Mouse (Mus musculus): ENCODE measurements at regions not wholly inside any gene's neighbourhood (a gene's known extent, or its start where the extent isn't known, plus 50 kb on each side); places are given as distances from the start of the nearest gene placed in this dataset.

- Histone ChIP-seq H3K36me3 (replicated peaks) (no peaks in the 10 kb centered on the region), H3K4me3 (ENCODE audit: low read depth, low read length) (no peak overlapping the region; the same call in 1 of the 2 replicates), H3K4me1 (ENCODE audit: insufficient read depth, low read depth, low read length) (peaks cover 46% of the 10 kb centered on the region), H3K9me3 (replicated peaks) (no peaks in the 10 kb centered on the region), H3K27me3 (ENCODE audit: insufficient read depth, low read length) (no peaks in the 10 kb centered on the region)
- DNase-seq (ENCODE audit: low spot score), result no peak
- TF ChIP-seq POLR2AphosphoS5 (IDR thresholded peaks at IDR 0.05; ENCODE audit: insufficient replicate concordance, low read depth, low read length) (no peak), CTCF (IDR thresholded peaks at IDR 0.05; ENCODE audit: low read depth, low read length) (no peak), GATA2 (IDR thresholded peaks at IDR 0.05; ENCODE audit: borderline replicate concordance, low read depth, low read length) (no peak), TAL1 (conservative IDR thresholded peaks at IDR 0.05; ENCODE audit: low read depth, low read length) (no peak), GATA1 (IDR thresholded peaks at IDR 0.05; ENCODE audit: borderline replicate concordance, low read length) (no peak)
- no peak for ATAC-seq (ENCODE audit: extremely low read depth, insufficient number of reproducible peaks, low FRiP score, poor library complexity, severe bottlenecking)
Observed at GRCm38 (mm10) chrX:142535954-142536353, 145.3 kb upstream of the Tmem164 start.

GRCm38 (mm10) chrX:142537259-142537963, 143.8 kb upstream of the Tmem164 start:
- Histone ChIP-seq H3K27me3 (ENCODE audit: insufficient read depth, low read length) (no peaks in the 10 kb centered on the region), H3K36me3 (replicated peaks) (no peaks in the 10 kb centered on the region), H3K4me3 (ENCODE audit: low read depth, low read length) (no peak overlapping the region), H3K4me1 (ENCODE audit: insufficient read depth, low read depth, low read length) (peaks cover 46% of the 10 kb centered on the region), H3K9me3 (replicated peaks) (no peaks in the 10 kb centered on the region)
- no peak for DNase-seq (ENCODE audit: low spot score)
- TF ChIP-seq GATA1 (IDR thresholded peaks at IDR 0.05; ENCODE audit: borderline replicate concordance, low read length) (no peak), TAL1 (conservative IDR thresholded peaks at IDR 0.05; ENCODE audit: low read depth, low read length) (peak; percentile 37), CTCF (IDR thresholded peaks at IDR 0.05; ENCODE audit: low read depth, low read length) (no peak), POLR2AphosphoS5 (IDR thresholded peaks at IDR 0.05; ENCODE audit: insufficient replicate concordance, low read depth, low read length) (no peak)
- peak; percentile 64 for ATAC-seq (ENCODE audit: extremely low read depth, insufficient number of reproducible peaks, low FRiP score, poor library complexity, severe bottlenecking)

DNA sequence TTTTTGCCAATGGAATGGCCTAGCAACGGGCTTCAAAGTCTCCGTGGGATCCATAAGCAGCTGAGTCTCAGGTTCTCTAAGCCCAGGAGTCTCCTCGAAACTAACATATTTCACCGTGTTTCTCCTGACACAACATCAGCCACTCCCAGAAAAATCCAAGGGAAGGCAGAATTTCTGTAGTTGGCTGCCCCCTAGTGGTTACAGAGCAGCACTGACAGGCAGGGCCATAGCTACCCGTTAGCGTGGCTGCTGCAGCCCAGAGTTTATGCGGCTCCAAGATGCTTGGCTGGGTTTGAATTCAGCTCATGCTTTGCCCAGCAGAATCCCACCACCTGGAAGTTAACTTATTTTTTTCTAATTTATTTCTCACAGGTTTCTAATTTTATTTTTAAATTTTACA, 140.9 kb upstream of the Tmem164 start:
- H3K9me3 ChIP-seq (replicated peaks), result no peaks in the 10 kb centered on the region
- H3K36me3 ChIP-seq (replicated peaks), result no peaks in the 10 kb centered on the region
- H3K4me1 ChIP-seq (ENCODE audit: insufficient read depth, low read depth, low read length), result peaks cover 36% of the 10 kb centered on the region
- TF ChIP-seq CTCF (IDR thresholded peaks at IDR 0.05; ENCODE audit: low read depth, low read length) (peak; percentile 41; the same call in 1 of the 2 replicates), TAL1 (conservative IDR thresholded peaks at IDR 0.05; ENCODE audit: low read depth, low read length) (no peak), GATA1 (IDR thresholded peaks at IDR 0.05; ENCODE audit: borderline replicate concordance, low read length) (no peak), GATA2 (IDR thresholded peaks at IDR 0.05; ENCODE audit: borderline replicate concordance, low read depth, low read length) (no peak)
- no peaks in the 10 kb centered on the region for H3K27me3 ChIP-seq (ENCODE audit: insufficient read depth, low read length)
- no peak overlapping the region for H3K4me3 ChIP-seq (ENCODE audit: low read depth, low read length)
- ATAC-seq (ENCODE audit: extremely low read depth, insufficient number of reproducible peaks, low FRiP score, poor library complexity, severe bottlenecking) (no peak), DNase-seq (ENCODE audit: low spot score) (peak; percentile 4)

DNA sequence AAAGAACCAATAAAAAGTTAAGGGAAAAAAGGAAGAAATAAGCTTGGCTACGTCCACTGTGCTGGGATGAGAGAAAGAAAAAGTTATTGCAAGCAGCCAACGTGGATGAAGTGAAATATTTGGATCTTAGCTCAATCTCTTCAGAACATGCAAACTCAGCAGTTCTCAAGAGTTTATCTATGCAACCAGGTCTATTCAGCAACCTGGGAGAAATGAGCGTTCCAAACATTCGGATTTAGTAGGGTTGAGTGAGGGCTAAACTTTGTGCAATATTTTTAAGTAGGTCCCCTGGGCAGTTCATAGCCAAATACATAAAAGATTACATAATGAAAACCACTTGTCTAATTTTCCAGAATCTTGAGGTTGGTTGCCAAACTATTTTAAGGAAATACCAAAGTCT, 129.0 kb upstream of the Tmem164 start:
- Histone ChIP-seq H3K27me3 (ENCODE audit: insufficient read depth, low read length) (no peaks in the 10 kb centered on the region), H3K9me3 (replicated peaks) (no peaks in the 10 kb centered on the region), H3K4me3 (ENCODE audit: low read depth, low read length) (no peak overlapping the region), H3K36me3 (replicated peaks) (no peaks in the 10 kb centered on the region), H3K4me1 (ENCODE audit: insufficient read depth, low read depth, low read length) (peaks cover 12% of the 10 kb centered on the region)
- ATAC-seq (ENCODE audit: extremely low read depth, insufficient number of reproducible peaks, low FRiP score, poor library complexity, severe bottlenecking) (no peak), DNase-seq (ENCODE audit: low spot score) (no peak)
- TF ChIP-seq GATA2 (IDR thresholded peaks at IDR 0.05; ENCODE audit: borderline replicate concordance, low read depth, low read length), result no peak
- TF ChIP-seq POLR2AphosphoS5 (IDR thresholded peaks at IDR 0.05; ENCODE audit: insufficient replicate concordance, low read depth, low read length), result no peak
- no peak for TF ChIP-seq GATA1 (IDR thresholded peaks at IDR 0.05; ENCODE audit: borderline replicate concordance, low read length)
- no peak for TF ChIP-seq TAL1 (conservative IDR thresholded peaks at IDR 0.05; ENCODE audit: low read depth, low read length)
- TF ChIP-seq CTCF (IDR thresholded peaks at IDR 0.05; ENCODE audit: low read depth, low read length), result no peak

DNA sequence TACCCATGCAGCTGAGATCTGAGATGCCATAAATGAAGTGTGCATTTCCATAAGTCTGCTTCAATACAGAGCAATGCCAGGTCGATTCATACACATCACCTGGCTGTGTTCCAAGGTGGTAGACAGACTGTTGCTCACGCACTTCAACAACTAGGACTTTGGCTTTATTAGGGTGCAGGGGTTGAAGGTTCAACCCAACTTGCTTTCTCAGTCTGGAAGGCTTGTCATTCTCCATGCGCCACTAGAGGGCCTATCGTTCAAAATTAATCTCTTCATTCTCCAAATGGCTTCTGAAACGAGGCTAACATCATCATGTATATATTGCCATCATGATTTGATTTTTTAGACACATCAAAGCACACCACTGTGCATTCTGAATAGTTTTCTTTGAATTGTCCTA, 127.0 kb upstream of the Tmem164 start:
- no peak for TF ChIP-seq POLR2AphosphoS5 (IDR thresholded peaks at IDR 0.05; ENCODE audit: insufficient replicate concordance, low read depth, low read length)
- peak; percentile 33; the same call in 1 of the 2 replicates for TF ChIP-seq CTCF (IDR thresholded peaks at IDR 0.05; ENCODE audit: low read depth, low read length)
- no peaks in the 10 kb centered on the region for H3K36me3 ChIP-seq (replicated peaks)
- peaks cover 9% of the 10 kb centered on the region for H3K4me1 ChIP-seq (ENCODE audit: insufficient read depth, low read depth, low read length)
- H3K27me3 ChIP-seq (ENCODE audit: insufficient read depth, low read length), result no peaks in the 10 kb centered on the region
- DNase-seq (ENCODE audit: low spot score) (no peak), ATAC-seq (ENCODE audit: extremely low read depth, insufficient number of reproducible peaks, low FRiP score, poor library complexity, severe bottlenecking) (no peak)
- H3K9me3 ChIP-seq (replicated peaks), result no peaks in the 10 kb centered on the region
- H3K4me3 ChIP-seq (ENCODE audit: low read depth, low read length), result no peak overlapping the region

GRCm38 (mm10) chrX:142557496-142557895, 123.7 kb upstream of the Tmem164 start:
- H3K4me1 ChIP-seq (ENCODE audit: insufficient read depth, low read depth, low read length), result peaks cover 22% of the 10 kb centered on the region
- ATAC-seq (ENCODE audit: extremely low read depth, insufficient number of reproducible peaks, low FRiP score, poor library complexity, severe bottlenecking), result no peak
- no peak for DNase-seq (ENCODE audit: low spot score)
- TF ChIP-seq CTCF (IDR thresholded peaks at IDR 0.05; ENCODE audit: low read depth, low read length) (no peak), TAL1 (conservative IDR thresholded peaks at IDR 0.05; ENCODE audit: low read depth, low read length) (no peak), POLR2AphosphoS5 (IDR thresholded peaks at IDR 0.05; ENCODE audit: insufficient replicate concordance, low read depth, low read length) (no peak), GATA2 (IDR thresholded peaks at IDR 0.05; ENCODE audit: borderline replicate concordance, low read depth, low read length) (no peak), GATA1 (IDR thresholded peaks at IDR 0.05; ENCODE audit: borderline replicate concordance, low read length) (no peak)
- H3K4me3 ChIP-seq (ENCODE audit: low read depth, low read length), result no peak overlapping the region
- no peaks in the 10 kb centered on the region for H3K27me3 ChIP-seq (ENCODE audit: insufficient read depth, low read length)
- H3K36me3 ChIP-seq (replicated peaks), result no peaks in the 10 kb centered on the region
- H3K9me3 ChIP-seq (replicated peaks), result no peaks in the 10 kb centered on the region
